Mouse (Mus musculus) heart, postnatal 4 days (tissue): ENCODE measurements around the gene Ankrd13a. TPM values are rescaled to one million over a fixed set of nuclear protein-coding genes. Genes with fewer than 3 reads are reported as not detected.

Experiments
- DNase-seq: peaks from one replicate; pipeline ENCODE4 v3.0.0; 2021
- total RNA-seq, 2 experiments: library from RNA; stranded (reverse); gene quantifications; 2 replicates each; pipeline ENCODE4 v1.2.3; 2021

Gene Ankrd13a
- total RNA-seq, 2 experiments from 2014 or later = 60.6 to 60.8 TPM

- DNase-seq = no peak
Observed at GRCm38 (mm10) chr5:114767185-114767584, 7.3 kb upstream of the Ankrd13a start.

GRCm38 (mm10) chr5:114769786-114770185 lies 4.7 kb upstream of the Ankrd13a start:
- no peak for DNase-seq

GRCm38 (mm10) chr5:114771796-114772195 lies 2.7 kb upstream of the Ankrd13a start:
- no peak for DNase-seq

- DNase-seq = peak; percentile 74
Observed at GRCm38 (mm10) chr5:114772456-114773203, 1.8 kb upstream of the Ankrd13a start.

- peak; percentile 98 for DNase-seq
Observed at GRCm38 (mm10) chr5:114773211-114773710, 1.2 kb upstream of the Ankrd13a start.

GRCm38 (mm10) chr5:114773780-114774179 lies 697 bp upstream of the Ankrd13a start:
- DNase-seq = no peak

- DNase-seq = no peak
Observed at GRCm38 (mm10) chr5:114775056-114775979, 841 bp downstream of the Ankrd13a start, which contains the start of gene Git2. Gene Git2, minus strand, starts transcription at chr5:114775517.

GRCm38 (mm10) chr5:114776174-114776573 lies 1.7 kb downstream of the Ankrd13a start:
- no peak for DNase-seq

- DNase-seq = no peak
Observed at GRCm38 (mm10) chr5:114779956-114780489, 5.5 kb downstream of the Ankrd13a start.

GRCm38 (mm10) chr5:114780912-114781311 lies 6.4 kb downstream of the Ankrd13a start:
- DNase-seq = no peak

- DNase-seq = no peak
Observed at GRCm38 (mm10) chr5:114782991-114783390, 8.5 kb downstream of the Ankrd13a start.

GRCm38 (mm10) chr5:114783405-114784163 lies 9.1 kb downstream of the Ankrd13a start:
- no peak for DNase-seq

GRCm38 (mm10) chr5:114784622-114785165 lies 10.2 kb downstream of the Ankrd13a start:
- DNase-seq = peak; percentile 33

GRCm38 (mm10) chr5:114785196-114785595 lies 10.7 kb downstream of the Ankrd13a start:
- DNase-seq = no peak

- no peak for DNase-seq
Observed at GRCm38 (mm10) chr5:114793317-114793716, 18.8 kb downstream of the Ankrd13a start.

- no peak for DNase-seq
Observed at GRCm38 (mm10) chr5:114794609-114795008, 20.1 kb downstream of the Ankrd13a start.

- DNase-seq = no peak
Observed at GRCm38 (mm10) chr5:114795231-114795630, 20.8 kb downstream of the Ankrd13a start.

- no peak for DNase-seq
Observed at GRCm38 (mm10) chr5:114795653-114796052, 21.2 kb downstream of the Ankrd13a start.

GRCm38 (mm10) chr5:114796299-114797012 lies 22.0 kb downstream of the Ankrd13a start:
- no peak for DNase-seq

GRCm38 (mm10) chr5:114797253-114797652 lies 22.8 kb downstream of the Ankrd13a start:
- DNase-seq = no peak

GRCm38 (mm10) chr5:114799848-114800247 lies 25.4 kb downstream of the Ankrd13a start:
- no peak for DNase-seq
